8 mouse cellular contexts compared by ENCODE assay signal in genomic region chr19:27429745-27430251, GRCm38 (mm10). TPM values are rescaled to one million over a fixed set of nuclear protein-coding genes. Genes with fewer than 3 reads are reported as not detected.
DNase-seq lines count a peak whose midpoint lies in the region; ATAC-seq and TF ChIP-seq lines count a peak whose summit lies in the region.

Gene Pum3, minus strand, starts transcription at chr19:27429825.

- no peak for TF ChIP-seq CTCF in bone marrow macrophage, adult 2 months (IDR thresholded peaks at IDR 0.05; ENCODE audit: low read depth, low read length)
- TF ChIP-seq CTCF in embryonic fibroblast, embryonic 13.5 days (IDR thresholded peaks at IDR 0.05; ENCODE audit: borderline replicate concordance, insufficient read depth, low read length): no peak

- DNase-seq in A20 (ENCODE audit: low read depth, low spot score): peak; percentile 97
- peak; percentile 99 for DNase-seq in heart, adult 9 months (ENCODE audit: low spot score in 2 of 2)
- peak; percentile 87 to 89 for DNase-seq in monocyte, adult 2 months (ENCODE audit: low read depth in 1 of 2, low spot score in 2 of 2)
- DNase-seq in spleen, postnatal 36 days (ENCODE audit: low spot score in 2 of 2): peak; percentile 95 to 96

- under 1% methylated on average over 40 of the region's 40 CpGs for WGBS in kidney, embryonic 14.5 days
- WGBS in limb, embryonic 15.5 days: under 1% methylated on average over 40 of the region's 40 CpGs

- H3K4me1 ChIP-seq in bone marrow macrophage, adult 2 months (ENCODE audit: control insufficient read depth, insufficient read depth, low read length): peaks cover 13% of the 10 kb centered on the region
- no peaks in the 10 kb centered on the region; the same call in 1 of the 2 replicates for H3K4me1 ChIP-seq in embryonic fibroblast, embryonic 13.5 days (ENCODE audit: control insufficient read depth, insufficient read depth, low read length)
- H3K4me1 ChIP-seq in kidney, embryonic 14.5 days (ENCODE audit: control insufficient read depth, insufficient read depth, low read length): peaks cover 13% of the 10 kb centered on the region; the same call in 1 of the 2 replicates
- H3K4me1 ChIP-seq in limb, embryonic 15.5 days: peaks cover 21% of the 10 kb centered on the region

- H3K4me2 ChIP-seq in kidney, embryonic 14.5 days (replicated peaks; ENCODE audit: low read depth, low read length): peak within 1 kb of the TSS; percentile 84
- H3K4me2 ChIP-seq in limb, embryonic 15.5 days: peak within 1 kb of the TSS; percentile 76

- peak within 1 kb of the TSS; percentile 88 for H3K27ac ChIP-seq in bone marrow macrophage, adult 2 months (ENCODE audit: insufficient read depth, low read depth, low read length)
- H3K27ac ChIP-seq in embryonic fibroblast, embryonic 13.5 days (ENCODE audit: insufficient read depth, low read length): peak within 1 kb of the TSS; percentile 77
- peak within 1 kb of the TSS; percentile 78 for H3K27ac ChIP-seq in kidney, embryonic 14.5 days (ENCODE audit: low read depth, low read length)
- peak within 1 kb of the TSS; percentile 97 for H3K27ac ChIP-seq in limb, embryonic 15.5 days

- TF ChIP-seq POLR2A in bone marrow macrophage, adult 2 months (IDR thresholded peaks at IDR 0.05; ENCODE audit: borderline replicate concordance, low read depth, low read length): peak; percentile 39; the same call in 1 of the 2 replicates
- TF ChIP-seq POLR2A in embryonic fibroblast, embryonic 13.5 days (IDR thresholded peaks at IDR 0.05; ENCODE audit: low read depth, low read length): peak; percentile 99

- peak within 1 kb of the TSS; percentile 100 for H3K4me3 ChIP-seq in bone marrow macrophage, adult 2 months (ENCODE audit: insufficient read depth, low read length)
- peak within 1 kb of the TSS; percentile 98 for H3K4me3 ChIP-seq in embryonic fibroblast, embryonic 13.5 days (ENCODE audit: insufficient read depth, low read length)
- H3K4me3 ChIP-seq in kidney, embryonic 14.5 days (ENCODE audit: low read length): peak within 1 kb of the TSS; percentile 93
- peak within 1 kb of the TSS; percentile 94 for H3K4me3 ChIP-seq in limb, embryonic 15.5 days

- peak within 1 kb of the TSS; percentile 74 for H3K9ac ChIP-seq in kidney, embryonic 14.5 days (ENCODE audit: low read depth, low read length)
- peak within 1 kb of the TSS; percentile 69 for H3K9ac ChIP-seq in limb, embryonic 15.5 days

- peaks cover 11% of the 10 kb centered on the region for H3K36me3 ChIP-seq in kidney, embryonic 14.5 days (ENCODE audit: control insufficient read depth, insufficient read depth, low read length)
- H3K36me3 ChIP-seq in limb, embryonic 15.5 days: peaks cover 7% of the 10 kb centered on the region

- H3K9me3 ChIP-seq in kidney, embryonic 14.5 days (ENCODE audit: control insufficient read depth, low read length): no peaks in the 10 kb centered on the region
- no peaks in the 10 kb centered on the region for H3K9me3 ChIP-seq in limb, embryonic 15.5 days

- peak; percentile 97 for ATAC-seq in kidney, embryonic 14.5 days (ENCODE audit: low FRiP score, low TSS enrichment)
- ATAC-seq in limb, embryonic 15.5 days (ENCODE audit: insufficient number of reproducible peaks, low FRiP score, low TSS enrichment, low read depth): peak; percentile 98

- no peaks in the 10 kb centered on the region for H3K27me3 ChIP-seq in kidney, embryonic 14.5 days (ENCODE audit: control insufficient read depth, insufficient read depth, low read length)
- H3K27me3 ChIP-seq in limb, embryonic 15.5 days: no peaks in the 10 kb centered on the region

RNA-seq across cellular contexts. Expression of gene Pum3, which starts in this region (rescaled TPM):
- 39.6 and 50.2 TPM in 2 replicates for polyA plus RNA-seq in bone marrow macrophage, adult 2 months (2012; ENCODE audit: insufficient read depth, insufficient read length, missing spikeins)
- 105 and 111 TPM in 2 replicates for polyA plus RNA-seq in embryonic fibroblast, embryonic 13.5 days (2011; ENCODE audit: insufficient read length, low read depth, missing spikeins)
- 85.8 and 96.5 TPM in 2 replicates for polyA plus RNA-seq in kidney, embryonic 14.5 days (2014; fragmentation: Nextera tagmentation; extraction: Ambion mirVana)
- 61.1 and 70.7 TPM in 2 replicates for polyA plus RNA-seq in limb, embryonic 15.5 days (2015; fragmentation: Nextera tagmentation; extraction: Ambion mirVana)

Comparison
In these comparisons a context has a peak if more than half of its experiments do, and no peak if none do; other contexts are left out.
1. Peak in every context shown above with its lines: DNase-seq, ATAC-seq, H3K4me3 ChIP-seq and H3K27ac ChIP-seq.